Mouse (Mus musculus) forebrain, embryonic 13.5 days (tissue): ENCODE measurements at regions not wholly inside any gene's neighbourhood (a gene's known extent, or its start where the extent isn't known, plus 50 kb on each side); places are given as distances from the start of the nearest gene placed in this dataset.

Experiments
- ATAC-seq: fragments of 200-750 bp; cut with Nextera tagmentation; 2 replicates; pipeline ENCODE4 v1.8.0; 2017
- H3K27ac ChIP-seq: fragments of 300-500 bp; sonication (generic); 2 replicates; pipeline ENCODE4 v1.5.1; 2015; ENCODE audit warnings: inconsistent platforms, mild to moderate bottlenecking, moderate library complexity
- H3K27me3 ChIP-seq: fragments of 300-500 bp; sonication (generic); 2 replicates; pipeline ENCODE4 v1.6.1; 2015; ENCODE audit warnings: mild to moderate bottlenecking, inconsistent platforms
- H3K36me3 ChIP-seq: fragments of 300-500 bp; sonication (generic); 2 replicates; pipeline ENCODE4 v1.6.1; 2015; ENCODE audit warnings: mild to moderate bottlenecking, inconsistent platforms; ENCODE audit not compliant: poor library complexity, severe bottlenecking
- H3K4me1 ChIP-seq: fragments of 300-500 bp; sonication (generic); 2 replicates; pipeline ENCODE4 v1.6.1; 2015; ENCODE audit warnings: inconsistent platforms
- H3K4me2 ChIP-seq: fragments of 300-500 bp; sonication (generic); 2 replicates; pipeline ENCODE4 v1.6.1; 2015; ENCODE audit warnings: inconsistent platforms, mild to moderate bottlenecking, moderate library complexity
- H3K4me3 ChIP-seq: fragments of 300-500 bp; sonication (generic); 2 replicates; pipeline ENCODE4 v1.5.1; 2015; ENCODE audit warnings: mild to moderate bottlenecking, inconsistent platforms
- H3K9ac ChIP-seq: fragments of 300-500 bp; sonication (generic); 2 replicates; pipeline ENCODE4 v1.6.1; 2015; ENCODE audit warnings: mild to moderate bottlenecking, inconsistent platforms
- H3K9me3 ChIP-seq: fragments of 300-500 bp; sonication (generic); replicated peaks from 2 replicates; pipeline ENCODE4 v1.6.1; 2016; ENCODE audit warnings: inconsistent platforms
- WGBS: fragments of 180-500 bp; shearing (Covaris S2); methylation state at CpG from one replicate; pipeline ENCODE4 v1.1.7; 2015; 5-methylcytosine and 5-hydroxymethylcytosine counted together

- Histone ChIP-seq H3K4me3 (no peak overlapping the region), H3K9ac (no peak overlapping the region), H3K9me3 (no peaks in the 10 kb centered on the region), H3K4me1 (no peaks in the 10 kb centered on the region), H3K27me3 (no peaks in the 10 kb centered on the region), H3K27ac (no peak overlapping the region), H3K36me3 (no peaks in the 10 kb centered on the region), H3K4me2 (no peak overlapping the region)
- no peak for ATAC-seq
- WGBS, result 81% methylated on average over 2 of the region's 2 CpGs
Observed at GRCm38 (mm10) chr4:69116353-69116752, 162.2 kb upstream of the Brinp1 start.

- Histone ChIP-seq H3K36me3 (no peaks in the 10 kb centered on the region), H3K9ac (no peak overlapping the region), H3K4me2 (no peak overlapping the region), H3K27me3 (no peaks in the 10 kb centered on the region), H3K27ac (no peak overlapping the region), H3K4me1 (no peaks in the 10 kb centered on the region), H3K4me3 (no peak overlapping the region), H3K9me3 (no peaks in the 10 kb centered on the region)
- ATAC-seq, result no peak
Observed at GRCm38 (mm10) chr4:69105188-69105587, 151.0 kb upstream of the Brinp1 start.

GRCm38 (mm10) chr4:69095748-69096408, 141.7 kb upstream of the Brinp1 start:
- ATAC-seq, result no peak
- H3K4me1 ChIP-seq, result no peaks in the 10 kb centered on the region
- H3K9ac ChIP-seq, result no peak overlapping the region
- 92% methylated on average over 6 of the region's 6 CpGs for WGBS
- no peaks in the 10 kb centered on the region for H3K27me3 ChIP-seq
- no peak overlapping the region for H3K4me2 ChIP-seq
- no peak overlapping the region for H3K4me3 ChIP-seq
- no peaks in the 10 kb centered on the region for H3K9me3 ChIP-seq
- H3K36me3 ChIP-seq, result no peaks in the 10 kb centered on the region
- H3K27ac ChIP-seq, result no peak overlapping the region

- no peaks in the 10 kb centered on the region for H3K9me3 ChIP-seq
- no peaks in the 10 kb centered on the region for H3K36me3 ChIP-seq
- no peaks in the 10 kb centered on the region for H3K27me3 ChIP-seq
- no peaks in the 10 kb centered on the region for H3K4me1 ChIP-seq
- no peak overlapping the region for H3K4me2 ChIP-seq
- ATAC-seq, result peak; percentile 45; the same call in 1 of the 2 replicates
- 66% methylated on average over 5 of the region's 5 CpGs for WGBS
- H3K27ac ChIP-seq, result no peak overlapping the region
- H3K4me3 ChIP-seq, result no peak overlapping the region
- H3K9ac ChIP-seq, result no peak overlapping the region
Observed at GRCm38 (mm10) chr4:69078085-69078484, 123.9 kb upstream of the Brinp1 start.

DNA sequence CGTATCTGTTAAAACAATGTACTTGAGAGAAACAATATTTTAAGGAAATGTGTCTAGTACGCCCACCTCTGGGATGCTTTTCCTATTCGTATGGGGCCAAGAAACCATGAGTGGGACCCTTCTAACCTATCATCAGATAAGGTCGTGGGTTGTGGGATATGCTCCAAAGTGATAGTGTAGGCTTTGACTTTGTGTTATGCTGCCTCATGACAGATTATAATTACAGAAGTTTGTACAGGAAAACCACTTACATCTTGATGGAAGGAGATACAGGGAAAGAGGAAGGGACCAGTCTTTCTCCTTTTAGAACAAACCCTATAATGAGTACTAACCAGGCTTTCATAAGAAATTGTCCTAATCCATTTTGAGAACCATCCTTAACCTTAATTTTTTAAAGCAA, 123.1 kb upstream of the Brinp1 start:
- no peak for ATAC-seq
- no peak overlapping the region for H3K4me3 ChIP-seq
- H3K36me3 ChIP-seq, result no peaks in the 10 kb centered on the region
- WGBS, result 87% methylated on average over 4 of the region's 4 CpGs
- no peaks in the 10 kb centered on the region for H3K9me3 ChIP-seq
- no peaks in the 10 kb centered on the region for H3K27me3 ChIP-seq
- no peak overlapping the region for H3K4me2 ChIP-seq
- H3K4me1 ChIP-seq, result no peaks in the 10 kb centered on the region
- H3K27ac ChIP-seq, result no peak overlapping the region
- no peak overlapping the region for H3K9ac ChIP-seq

DNA sequence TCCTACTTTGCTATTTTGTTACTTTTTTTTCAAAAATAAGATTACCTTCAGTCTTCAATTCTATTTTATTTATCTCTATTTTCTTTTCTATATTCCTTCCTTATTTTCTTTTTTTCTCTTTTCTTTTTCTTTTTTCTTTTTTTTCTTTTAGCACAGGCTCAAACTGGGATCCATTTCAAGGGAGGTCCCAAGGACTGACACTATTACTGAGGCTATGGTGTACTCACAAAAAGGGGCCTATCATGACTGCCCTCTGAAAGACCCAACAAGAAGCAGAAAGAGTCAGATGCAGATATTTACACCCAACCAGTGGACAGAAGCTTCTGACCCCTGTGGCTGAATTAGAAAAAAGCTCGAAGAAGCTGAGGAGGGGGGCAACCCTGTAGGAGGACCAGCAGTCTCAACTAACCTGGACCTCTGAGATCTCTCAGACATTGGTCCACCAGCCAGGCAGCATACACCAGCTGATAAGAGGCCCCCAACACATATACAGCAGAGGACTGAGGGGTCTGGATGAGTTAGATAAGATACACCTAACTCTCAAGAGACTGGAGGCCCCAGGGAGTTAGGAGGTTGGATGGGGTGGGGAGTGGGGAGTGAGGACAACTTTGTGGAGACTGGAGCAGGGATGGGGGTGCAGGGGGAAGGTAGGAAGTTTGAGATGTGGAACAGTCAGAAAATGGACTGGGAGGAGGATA, 85.6 kb upstream of the Brinp1 start:
- no peaks in the 10 kb centered on the region for H3K4me1 ChIP-seq
- no peak overlapping the region for H3K9ac ChIP-seq
- no peak overlapping the region for H3K4me2 ChIP-seq
- no peaks in the 10 kb centered on the region for H3K9me3 ChIP-seq
- no peak overlapping the region for H3K27ac ChIP-seq
- H3K36me3 ChIP-seq, result no peaks in the 10 kb centered on the region
- H3K27me3 ChIP-seq, result no peaks in the 10 kb centered on the region
- ATAC-seq, result no peak
- H3K4me3 ChIP-seq, result no peak overlapping the region
- WGBS, result 68% methylated on average over 1 of the region's 1 CpGs

DNA sequence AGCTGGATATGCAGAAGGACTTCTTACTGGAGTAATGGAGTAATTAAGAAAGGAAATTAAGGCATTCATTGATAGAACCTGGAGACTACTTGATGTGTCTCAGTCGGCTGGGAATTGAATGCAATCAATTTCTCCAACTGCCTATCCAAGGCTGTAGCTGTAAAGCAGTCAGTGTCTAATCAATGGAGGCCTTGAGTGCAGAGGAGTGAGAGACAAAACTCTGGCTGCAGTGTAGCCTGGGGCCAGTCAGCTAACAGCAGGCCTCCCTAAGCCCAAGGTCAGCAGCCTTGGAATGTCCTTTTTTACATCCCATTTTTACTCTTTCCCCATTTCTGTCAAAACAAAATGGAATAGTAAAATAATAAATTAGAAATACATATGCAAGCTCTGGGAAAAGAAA, 80.0 kb upstream of the Brinp1 start:
- no peaks in the 10 kb centered on the region for H3K36me3 ChIP-seq
- WGBS, result 50% methylated on average over 1 of the region's 1 CpGs
- no peak overlapping the region for H3K27ac ChIP-seq
- ATAC-seq, result no peak
- H3K4me1 ChIP-seq, result no peaks in the 10 kb centered on the region
- H3K9ac ChIP-seq, result no peak overlapping the region
- no peak overlapping the region for H3K4me3 ChIP-seq
- H3K4me2 ChIP-seq, result no peak overlapping the region
- no peaks in the 10 kb centered on the region for H3K9me3 ChIP-seq
- no peaks in the 10 kb centered on the region for H3K27me3 ChIP-seq

DNA sequence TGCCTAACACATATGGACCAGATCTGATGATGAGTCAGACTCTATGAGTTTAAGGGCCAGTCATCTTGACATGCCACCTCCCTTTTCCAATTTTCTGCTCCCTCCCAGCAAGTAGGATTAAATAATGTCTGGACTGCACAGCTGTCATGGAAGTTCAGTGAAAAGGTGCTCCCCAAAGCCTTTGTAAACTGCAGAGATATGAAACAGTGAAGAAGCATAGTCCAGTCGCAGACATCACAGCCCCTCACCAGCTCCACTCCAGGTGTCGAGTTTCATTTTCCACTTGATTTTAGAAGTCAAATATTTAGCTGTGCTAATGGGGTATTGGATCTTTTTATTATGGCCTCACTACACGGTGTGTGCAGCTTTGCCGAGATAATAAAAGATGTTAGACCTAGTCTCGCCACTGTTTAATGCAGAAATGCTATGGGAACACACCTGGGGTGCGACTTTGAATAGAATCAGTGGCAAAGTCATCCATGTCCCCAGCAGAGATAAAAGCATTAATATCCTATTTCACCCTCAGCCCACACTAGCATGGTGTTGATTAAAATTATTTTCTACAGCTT, 66.0 kb upstream of the Brinp1 start:
- Histone ChIP-seq H3K27ac (no peak overlapping the region), H3K9ac (no peak overlapping the region), H3K9me3 (no peaks in the 10 kb centered on the region), H3K27me3 (no peaks in the 10 kb centered on the region), H3K4me2 (no peak overlapping the region), H3K4me1 (no peaks in the 10 kb centered on the region), H3K4me3 (no peak overlapping the region), H3K36me3 (no peaks in the 10 kb centered on the region)
- ATAC-seq, result peak; percentile 61
- 78% methylated on average over 6 of the region's 6 CpGs for WGBS

GRCm38 (mm10) chr4:69015396-69015795, 61.2 kb upstream of the Brinp1 start:
- ATAC-seq, result no peak
- Histone ChIP-seq H3K9ac (no peak overlapping the region), H3K9me3 (no peaks in the 10 kb centered on the region), H3K27me3 (no peaks in the 10 kb centered on the region), H3K4me1 (no peaks in the 10 kb centered on the region), H3K36me3 (no peaks in the 10 kb centered on the region), H3K4me2 (no peak overlapping the region), H3K27ac (no peak overlapping the region), H3K4me3 (no peak overlapping the region)
- 59% methylated on average over 2 of the region's 2 CpGs for WGBS
